In the genomic region with DNA sequence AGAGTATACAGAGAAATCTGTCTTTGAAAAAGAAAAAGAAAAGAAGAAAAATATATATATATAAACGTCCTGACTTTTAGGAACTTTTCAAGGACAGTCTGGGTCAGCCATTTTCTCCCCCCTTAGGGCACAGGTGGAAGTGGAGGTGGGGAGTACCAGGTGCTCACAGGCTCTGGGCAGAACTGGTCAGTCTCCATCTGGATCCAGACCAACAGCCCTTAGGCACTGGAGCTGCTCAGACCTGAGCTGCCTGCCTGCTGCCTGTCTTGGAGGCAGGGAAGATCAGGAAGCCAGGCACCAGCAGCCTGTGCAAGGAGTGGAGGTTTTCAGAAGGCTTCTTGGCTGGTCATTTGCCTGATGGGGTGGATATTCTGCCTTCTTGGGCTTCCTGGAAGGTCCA, we compare ENCODE assay signal across 27 mouse cellular contexts. TPM values are rescaled to one million over a fixed set of nuclear protein-coding genes. Genes with fewer than 3 reads are reported as not detected.
DNase-seq lines count a peak whose midpoint lies in the region.
"Had no signal": no experiment of that assay in that cellular context is flagged by ENCODE, and none has a peak within 500 bp of the region (broad histone marks: within the 10 kb centered on the region; RNA-seq: fewer than 3 reads in every experiment).

No protein-coding gene starts in this region.

- H3K4me3 ChIP-seq in embryonic facial prominence, embryonic 10.5 days = no peak overlapping the region
- H3K4me3 ChIP-seq: forebrain, embryonic 10.5 days; heart, adult 2 months; heart, embryonic 15.5 days; hindbrain, embryonic 13.5 days; left cerebral cortex, adult 2 months; midbrain, embryonic 10.5 days; myocyte; neural tube, embryonic 13.5 days had no signal

- DNase-seq in cerebellum, postnatal 10 days = peak; percentile 41 to 48
- DNase-seq in cerebellum, adult 8-10 months = no peak
- no peak for DNase-seq in embryonic facial prominence, embryonic 10.5 days (ENCODE audit: low spot score)
- peak; percentile 68 to 73 for DNase-seq in kidney, adult 8-10 months
- DNase-seq in kidney, postnatal 25 days = peak; percentile 74 to 85
- DNase-seq in spleen, postnatal 4 days (ENCODE audit: low spot score in 2 of 2) = no peak
- no peak for DNase-seq in layer of hippocampus, adult 9-11 months
- DNase-seq: adrenal gland, postnatal 14 days; forebrain, postnatal 0 days; gastrocnemius, postnatal 36 days; heart, adult 2 months; heart, postnatal 36 days; lung, adult 18-20 months; lung, postnatal 10 days; retina, postnatal 1 day; right cerebral cortex, postnatal 25 days; spleen, adult 18-20 months; thymus, adult 18-20 months; thymus, postnatal 36 days had no signal

- 77% methylated on average over 1 of the region's 1 CpGs for WGBS in embryonic facial prominence, embryonic 10.5 days

- no peaks in the 10 kb centered on the region for H3K36me3 ChIP-seq in embryonic facial prominence, embryonic 10.5 days (replicated peaks)
- H3K36me3 ChIP-seq: forebrain, embryonic 10.5 days; heart, embryonic 15.5 days; hindbrain, embryonic 13.5 days; midbrain, embryonic 10.5 days; neural tube, embryonic 13.5 days had no signal

- 0 out of 2 replicates have a peak, but pooled peaks cover 6% of the 10 kb centered on the region for H3K4me1 ChIP-seq in embryonic facial prominence, embryonic 10.5 days
- H3K4me1 ChIP-seq: hindbrain, embryonic 13.5 days; neural tube, embryonic 13.5 days had no signal

- 0 out of 2 replicates have a peak overlapping the region, but pooled peaks have one; percentile 24 for H3K27ac ChIP-seq in embryonic facial prominence, embryonic 10.5 days (replicated peaks)
- H3K27ac ChIP-seq: forebrain, embryonic 10.5 days; heart, adult 2 months; heart, embryonic 15.5 days; hindbrain, embryonic 13.5 days; kidney, postnatal 0 days; left cerebral cortex, adult 2 months; midbrain, embryonic 10.5 days; neural tube, embryonic 13.5 days had no signal

- H3K27me3 ChIP-seq in embryonic facial prominence, embryonic 10.5 days (replicated peaks; ENCODE audit: low read depth, poor library complexity, severe bottlenecking) = no peaks in the 10 kb centered on the region
- H3K27me3 ChIP-seq: heart, embryonic 15.5 days; hindbrain, embryonic 13.5 days; neural tube, embryonic 13.5 days had no signal

- no peaks in the 10 kb centered on the region for H3K9me3 ChIP-seq in embryonic facial prominence, embryonic 10.5 days
- H3K9me3 ChIP-seq: forebrain, embryonic 10.5 days; heart, embryonic 15.5 days; hindbrain, embryonic 13.5 days; midbrain, embryonic 10.5 days; neural tube, embryonic 13.5 days had no signal

RNA-seq across cellular contexts. Expression of a gene that starts 50.7 kb away (rescaled TPM):
- 140 and 166 TPM in 2 replicates for polyA plus RNA-seq in embryonic facial prominence, embryonic 10.5 days (2016; fragmentation: Nextera tagmentation; extraction: Ambion mirVana)

Comparison
In these comparisons a context has a peak if more than half of its experiments do, and no peak if none do; other contexts are left out.
1. DNase-seq: peak in cerebellum, postnatal 10 days (2 of 2), kidney, adult 8-10 months (2 of 2) and kidney, postnatal 25 days (2 of 2); none in cerebellum, adult 8-10 months (single experiment), embryonic facial prominence, embryonic 10.5 days (single experiment), spleen, postnatal 4 days (0 of 2) and layer of hippocampus, adult 9-11 months (single experiment).